Comparison of ENCODE assay signal across 31 mouse cellular contexts in the genomic region with DNA sequence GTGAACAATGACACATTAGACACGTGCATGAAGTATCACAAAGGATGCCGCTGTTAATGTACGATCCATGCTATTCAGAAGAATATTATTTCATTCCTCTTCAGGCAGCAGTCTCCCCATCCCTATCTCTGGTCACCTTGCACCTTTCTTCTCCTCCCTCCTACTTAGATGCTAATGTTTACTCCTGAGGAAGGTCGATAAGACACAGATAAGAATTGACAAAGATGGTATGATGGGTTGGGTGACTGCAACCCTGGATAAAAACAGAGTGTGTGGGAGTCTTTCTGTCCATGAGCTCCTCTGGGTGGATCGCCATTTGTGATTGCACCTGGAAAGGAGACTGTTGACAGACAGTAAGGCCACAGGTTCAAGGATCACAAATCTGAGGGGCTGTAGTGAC. TPM values are rescaled to one million over a fixed set of nuclear protein-coding genes. Genes with fewer than 3 reads are reported as not detected.
A peak's percentile ranks its signal among the peaks of the same experiment; 100 is the strongest.
DNase-seq lines count a peak whose midpoint lies in the region; ATAC-seq and TF ChIP-seq lines count a peak whose summit lies in the region.
"Had no signal": no experiment of that assay in that cellular context is flagged by ENCODE, and none has a peak within 500 bp of the region (broad histone marks: within the 10 kb centered on the region; RNA-seq: fewer than 3 reads in every experiment).

No protein-coding gene starts in this region.

- no peak overlapping the region for H3K9ac ChIP-seq in lung, embryonic 15.5 days
- no peak overlapping the region for H3K9ac ChIP-seq in liver, embryonic 13.5 days
- H3K9ac ChIP-seq: heart, embryonic 13.5 days; hindbrain, embryonic 15.5 days; midbrain, embryonic 15.5 days; neural tube, embryonic 15.5 days; stomach, embryonic 15.5 days had no signal

- no peaks in the 10 kb centered on the region for H3K9me3 ChIP-seq in lung, embryonic 15.5 days
- no peaks in the 10 kb centered on the region for H3K9me3 ChIP-seq in liver, embryonic 13.5 days (replicated peaks)
- H3K9me3 ChIP-seq: heart, embryonic 13.5 days; hindbrain, embryonic 10.5 days; hindbrain, embryonic 15.5 days; midbrain, embryonic 10.5 days; midbrain, embryonic 15.5 days; neural tube, embryonic 15.5 days; stomach, embryonic 15.5 days had no signal

- no peaks in the 10 kb centered on the region for H3K36me3 ChIP-seq in lung, embryonic 15.5 days
- peaks cover 12% of the 10 kb centered on the region for H3K36me3 ChIP-seq in liver, embryonic 13.5 days
- H3K36me3 ChIP-seq in small intestine, adult 2 months (ENCODE audit: control insufficient read depth, insufficient read depth, low read length): peaks cover 25% of the 10 kb centered on the region; the same call in 1 of the 2 replicates
- H3K36me3 ChIP-seq: heart, embryonic 13.5 days; hindbrain, embryonic 10.5 days; hindbrain, embryonic 15.5 days; midbrain, embryonic 10.5 days; midbrain, embryonic 15.5 days; neural tube, embryonic 15.5 days; stomach, embryonic 15.5 days had no signal

- H3K4me2 ChIP-seq in lung, embryonic 15.5 days: no peak overlapping the region
- peak overlapping the region; percentile 6 for H3K4me2 ChIP-seq in liver, embryonic 13.5 days
- H3K4me2 ChIP-seq: heart, embryonic 13.5 days; hindbrain, embryonic 15.5 days; midbrain, embryonic 15.5 days; neural tube, embryonic 15.5 days; stomach, embryonic 15.5 days had no signal

- 72% methylated on average over 5 of the region's 5 CpGs for WGBS in lung, embryonic 15.5 days
- 66% methylated on average over 5 of the region's 5 CpGs for WGBS in liver, embryonic 13.5 days (ENCODE audit: insufficient replicate concordance)
- WGBS in small intestine, adult 2 months: 46% methylated on average over 5 of the region's 5 CpGs

- H3K4me1 ChIP-seq in lung, embryonic 15.5 days: peaks cover 36% of the 10 kb centered on the region
- H3K4me1 ChIP-seq in liver, embryonic 13.5 days (replicated peaks): peaks cover 87% of the 10 kb centered on the region
- H3K4me1 ChIP-seq in small intestine, adult 2 months (ENCODE audit: control insufficient read depth, insufficient read depth, insufficient read length, low read length): peaks cover 19% of the 10 kb centered on the region

- H3K27ac ChIP-seq in lung, embryonic 15.5 days: peak overlapping the region; percentile 41; the same call in 1 of the 2 replicates
- peak overlapping the region; percentile 36; the same call in 1 of the 2 replicates for H3K27ac ChIP-seq in liver, embryonic 13.5 days
- peak overlapping the region; percentile 97 for H3K27ac ChIP-seq in small intestine, adult 2 months (ENCODE audit: insufficient read depth, low read depth, low read length)
- H3K27ac ChIP-seq: heart, embryonic 13.5 days; hindbrain, embryonic 10.5 days; hindbrain, embryonic 15.5 days; midbrain, embryonic 10.5 days; midbrain, embryonic 15.5 days; neural tube, embryonic 15.5 days; stomach, embryonic 15.5 days had no signal

- DNase-seq in lung, postnatal 4 days: no peak
- DNase-seq in liver, embryonic 13.5 days: no peak
- no peak for DNase-seq in Muller cell, postnatal 12 days (ENCODE audit: inconsistent ontology term)
- no peak for DNase-seq in left cerebral cortex, adult 18-20 months (ENCODE audit: low spot score in 2 of 2)
- DNase-seq in layer of hippocampus, adult 9-11 months: no peak
- DNase-seq: adrenal gland, postnatal 25 days; cerebellum, adult 2 months; cerebellum, postnatal 14 days; heart, postnatal 10 days; kidney, adult 9 months; kidney, postnatal 10 days; retina, postnatal 1 day; right cerebral cortex, postnatal 14 days; thymus, adult 2 months; thymus, postnatal 36 days had no signal

- no peak overlapping the region for H3K4me3 ChIP-seq in lung, embryonic 15.5 days
- H3K4me3 ChIP-seq in liver, embryonic 13.5 days (replicated peaks): no peak overlapping the region
- peak overlapping the region; percentile 23; the same call in 1 of the 2 replicates for H3K4me3 ChIP-seq in small intestine, adult 2 months (ENCODE audit: low read depth, low read length)
- H3K4me3 ChIP-seq: erythroblast, embryonic 14.5 days; heart, embryonic 13.5 days; hindbrain, embryonic 10.5 days; hindbrain, embryonic 15.5 days; midbrain, embryonic 10.5 days; midbrain, embryonic 15.5 days; neural tube, embryonic 15.5 days; stomach, embryonic 15.5 days had no signal

- H3K27me3 ChIP-seq in lung, embryonic 15.5 days: no peaks in the 10 kb centered on the region
- H3K27me3 ChIP-seq in liver, embryonic 13.5 days: no peaks in the 10 kb centered on the region
- no peaks in the 10 kb centered on the region for H3K27me3 ChIP-seq in small intestine, adult 2 months (ENCODE audit: control insufficient read depth, insufficient read depth, low read length)
- H3K27me3 ChIP-seq: heart, embryonic 13.5 days; hindbrain, embryonic 15.5 days; midbrain, embryonic 15.5 days; neural tube, embryonic 15.5 days; stomach, embryonic 15.5 days had no signal

- ATAC-seq in lung, embryonic 15.5 days (ENCODE audit: borderline replicate concordance, extremely low read depth, low FRiP score, low TSS enrichment): no peak
- ATAC-seq in liver, embryonic 13.5 days (ENCODE audit: low read depth): peak; percentile 5; the same call in 1 of the 2 replicates
- ATAC-seq: forebrain, embryonic 16.5 days; inflammation-experienced regulatory T-cells, adult 6 months; midbrain, embryonic 15.5 days had no signal

- TF ChIP-seq POLR2A in small intestine, adult 2 months (IDR thresholded peaks at IDR 0.05; ENCODE audit: low read depth, low read length): no peak

- no peak for TF ChIP-seq CTCF in small intestine, adult 2 months (IDR thresholded peaks at IDR 0.05; ENCODE audit: extremely low read depth, insufficient read length, insufficient replicate concordance, low read depth, low read length)

RNA-seq across cellular contexts. Expression of a gene that starts 6.8 kb away (rescaled TPM):
- 81.8 and 83.7 TPM in 2 replicates for polyA plus RNA-seq in lung, embryonic 15.5 days (2015; fragmentation: Nextera tagmentation; extraction: Ambion mirVana)
- 116 and 134 TPM in 2 replicates for polyA plus RNA-seq in liver, embryonic 13.5 days (2015; fragmentation: Nextera tagmentation; extraction: Ambion mirVana)
- 73.3 and 185 TPM in 2 replicates for polyA plus RNA-seq in small intestine, adult 2 months (2012; rRNA removed)
- 10 to 100 TPM; 56.8 to 67.2 TPM for total RNA-seq in left cerebral cortex, adult 18-20 months (2021)

RNA-seq across cellular contexts. Expression of a gene that starts 17.5 kb away (rescaled TPM):
- 0.05 TPM in 1 of 2 replicates, not detected in the other for polyA plus RNA-seq in lung, embryonic 15.5 days (2015; fragmentation: Nextera tagmentation; extraction: Ambion mirVana)
- not detected in 2 replicates for polyA plus RNA-seq in liver, embryonic 13.5 days (2015; fragmentation: Nextera tagmentation; extraction: Ambion mirVana)
- polyA plus RNA-seq in small intestine, adult 2 months (2012; rRNA removed): 0.03 TPM in 1 of 2 replicates, not detected in the other
- total RNA-seq in left cerebral cortex, adult 18-20 months (2021): 1 to 10 TPM; 2.8 to 3.7 TPM
- total RNA-seq: adrenal gland, adult 18-20 months; adrenal gland, postnatal 25 days; heart, adult 8-10 months had no signal
- polyA plus RNA-seq: erythroblast, embryonic 14.5 days; forebrain, embryonic 11.5 days; forebrain, embryonic 16.5 days; heart, embryonic 13.5 days; hindbrain, embryonic 10.5 days; limb, embryonic 11.5 days; midbrain, embryonic 10.5 days; midbrain, embryonic 15.5 days had no signal

RNA-seq across cellular contexts. Expression of a gene that starts 57.3 kb away (rescaled TPM):
- 101 and 105 TPM in 2 replicates for polyA plus RNA-seq in lung, embryonic 15.5 days (2015; fragmentation: Nextera tagmentation; extraction: Ambion mirVana)
- polyA plus RNA-seq in liver, embryonic 13.5 days (2015; fragmentation: Nextera tagmentation; extraction: Ambion mirVana): 64.9 and 74.9 TPM in 2 replicates
- polyA plus RNA-seq in small intestine, adult 2 months (2012; rRNA removed): 2.6 and 3.6 TPM in 2 replicates
- 10 to 100 TPM; 27.4 to 27.8 TPM for total RNA-seq in left cerebral cortex, adult 18-20 months (2021)

RNA-seq across cellular contexts. Expression of a gene that starts 57.6 kb away (rescaled TPM):
- polyA plus RNA-seq in lung, embryonic 15.5 days (2015; fragmentation: Nextera tagmentation; extraction: Ambion mirVana): 25.0 and 27.8 TPM in 2 replicates
- polyA plus RNA-seq in liver, embryonic 13.5 days (2015; fragmentation: Nextera tagmentation; extraction: Ambion mirVana): 16.7 and 18.2 TPM in 2 replicates
- polyA plus RNA-seq in small intestine, adult 2 months (2012; rRNA removed): 3.6 and 8.1 TPM in 2 replicates
- 10 to 100 TPM; 63.5 to 68.1 TPM for total RNA-seq in left cerebral cortex, adult 18-20 months (2021)

Comparison
In these comparisons a context has a peak if more than half of its experiments do, and no peak if none do; other contexts are left out.
1. H3K27ac ChIP-seq: peak in every context shown above with its lines; median percentile 97 in small intestine, adult 2 months; 41 in lung, embryonic 15.5 days; 36 in liver, embryonic 13.5 days.
2. RNA of a gene that starts 57.3 kb away (polyA plus RNA-seq): 101 to 105 TPM in lung, embryonic 15.5 days and 64.9 to 74.9 TPM in liver, embryonic 13.5 days; 2.6 to 3.6 TPM in small intestine, adult 2 months; every median in the first group is over 10 times any median in the second.